Mouse (Mus musculus) T-helper 1 cell (primary cell): ENCODE data around the gene Zg16.

Experiments
- in situ Hi-C: fragments of 300-600 bp; cut with MboI, MseI; formaldehyde crosslinking; loops from one replicate; pipeline ENCODE4 v1.15.1; 2025; ENCODE audit warnings: high pct_unique_total_duplicates

Zg16 gene

DNA sequence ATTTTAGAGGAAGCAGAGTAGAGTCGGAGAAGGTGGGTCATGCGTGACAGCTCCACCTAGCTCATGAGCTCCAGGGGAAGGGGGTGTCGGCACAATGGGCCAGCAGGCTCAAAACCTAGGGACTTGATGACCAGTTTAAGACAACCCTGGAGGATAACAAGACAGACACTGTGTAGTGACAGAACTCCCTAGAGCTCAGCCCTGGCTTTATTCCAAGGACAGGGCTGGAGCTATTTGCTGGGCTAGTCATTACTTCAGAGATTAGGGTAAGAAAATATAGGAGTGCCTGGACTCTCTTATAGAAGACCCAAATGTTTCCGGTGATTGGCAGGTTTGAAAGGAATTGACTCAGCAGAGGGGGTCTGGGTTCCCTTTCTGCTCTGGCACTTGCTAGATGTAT is 13.9 kb downstream of the Zg16 start:
- in situ Hi-C loops, result no loop called here

DNA sequence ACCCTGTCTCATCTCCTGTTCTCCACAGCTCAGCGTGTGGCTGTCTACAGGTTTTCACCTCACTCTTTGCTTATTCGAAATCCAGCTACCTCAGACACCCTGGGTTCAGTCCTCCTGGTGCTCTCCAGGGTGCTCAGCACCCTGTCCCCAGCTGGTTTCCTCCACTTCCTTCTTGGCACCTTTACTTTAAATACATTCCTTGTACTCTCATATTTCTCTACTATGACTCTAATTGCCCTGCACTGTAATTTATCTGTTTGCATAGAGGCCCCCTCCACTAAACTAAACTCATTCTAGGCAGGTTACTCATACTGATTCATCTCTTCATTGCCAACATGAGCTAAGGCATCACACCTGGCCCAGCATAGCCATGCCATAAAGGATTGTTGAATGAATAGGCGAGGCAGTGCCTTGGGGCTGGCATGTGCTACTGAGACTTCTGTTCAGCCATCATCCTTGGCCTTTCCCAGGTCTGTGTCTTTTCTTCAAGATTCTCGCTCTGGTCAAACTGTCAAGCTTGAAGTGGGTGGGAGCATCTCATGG is 16.2 kb downstream of the Zg16 start:
- in situ Hi-C loops, result no loop called here

DNA sequence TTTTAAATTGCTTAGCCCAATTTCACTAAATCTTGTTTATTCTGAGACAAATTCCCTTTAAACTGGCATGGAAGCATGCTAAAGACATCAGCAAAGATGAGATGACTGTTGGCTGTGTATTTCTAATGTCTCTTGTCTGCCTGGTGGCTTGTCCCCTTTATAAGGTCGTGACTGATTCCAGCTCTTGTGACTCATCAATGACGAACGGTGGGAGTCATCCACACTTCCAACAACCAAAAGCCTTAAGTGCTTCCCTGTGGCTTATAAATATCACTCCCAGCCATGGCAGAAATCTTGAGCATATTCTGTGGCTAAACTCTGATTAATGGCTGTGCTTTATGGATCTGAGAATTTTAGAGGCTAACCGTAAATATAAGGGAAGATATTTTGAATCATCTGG is 20.8 kb downstream of the Zg16 start:
- in situ Hi-C loops, result no loop called here

DNA sequence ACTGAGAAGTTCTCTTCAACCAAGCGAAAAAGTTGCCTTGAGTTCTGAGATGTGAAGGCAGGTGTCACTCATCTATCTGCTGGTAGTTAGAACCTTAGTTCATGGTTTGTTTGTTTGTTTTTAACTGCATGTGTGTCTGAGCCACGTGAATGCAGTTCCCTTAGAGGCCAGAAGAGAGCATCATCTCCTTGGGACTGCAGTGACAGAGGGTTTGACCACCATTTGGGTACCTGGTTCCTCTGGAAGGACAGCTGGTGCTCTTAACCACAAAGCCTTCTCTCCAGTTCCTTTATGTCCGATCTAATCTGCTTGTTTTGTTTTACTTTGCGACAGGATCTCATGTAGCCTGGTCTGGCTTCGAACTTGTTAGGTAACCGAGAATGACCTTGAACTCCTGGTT is 21.6 kb downstream of the Zg16 start:
- in situ Hi-C loops, result no loop called here

DNA sequence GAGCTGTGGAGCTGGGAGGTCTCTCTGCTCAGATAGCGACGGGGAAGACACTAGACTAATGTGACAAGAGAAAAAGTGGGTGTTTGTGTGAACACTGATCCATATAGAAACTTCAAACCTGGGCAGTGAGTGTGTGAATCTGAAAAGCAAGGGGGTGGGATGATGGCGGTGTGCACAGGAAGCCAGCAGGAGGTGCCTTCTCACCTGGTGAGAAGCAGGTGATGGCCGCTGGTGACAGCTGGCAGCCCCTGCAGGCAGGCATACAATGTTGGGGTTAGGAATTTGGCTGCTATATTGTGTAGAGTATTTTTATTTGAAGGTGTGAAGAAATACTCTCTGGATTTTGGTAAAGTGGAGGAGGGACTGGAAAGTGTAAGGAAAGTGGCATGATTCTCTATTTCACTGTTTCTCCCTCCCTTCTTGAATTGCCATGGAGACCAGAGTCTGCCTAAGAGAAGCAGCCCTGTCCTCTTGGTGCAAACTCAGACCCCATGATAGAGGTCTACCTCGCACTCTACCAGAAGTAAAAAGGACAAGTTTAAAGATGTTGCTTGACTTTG is 32.0 kb downstream of the Zg16 start:
- in situ Hi-C loops, result no loop called here

DNA sequence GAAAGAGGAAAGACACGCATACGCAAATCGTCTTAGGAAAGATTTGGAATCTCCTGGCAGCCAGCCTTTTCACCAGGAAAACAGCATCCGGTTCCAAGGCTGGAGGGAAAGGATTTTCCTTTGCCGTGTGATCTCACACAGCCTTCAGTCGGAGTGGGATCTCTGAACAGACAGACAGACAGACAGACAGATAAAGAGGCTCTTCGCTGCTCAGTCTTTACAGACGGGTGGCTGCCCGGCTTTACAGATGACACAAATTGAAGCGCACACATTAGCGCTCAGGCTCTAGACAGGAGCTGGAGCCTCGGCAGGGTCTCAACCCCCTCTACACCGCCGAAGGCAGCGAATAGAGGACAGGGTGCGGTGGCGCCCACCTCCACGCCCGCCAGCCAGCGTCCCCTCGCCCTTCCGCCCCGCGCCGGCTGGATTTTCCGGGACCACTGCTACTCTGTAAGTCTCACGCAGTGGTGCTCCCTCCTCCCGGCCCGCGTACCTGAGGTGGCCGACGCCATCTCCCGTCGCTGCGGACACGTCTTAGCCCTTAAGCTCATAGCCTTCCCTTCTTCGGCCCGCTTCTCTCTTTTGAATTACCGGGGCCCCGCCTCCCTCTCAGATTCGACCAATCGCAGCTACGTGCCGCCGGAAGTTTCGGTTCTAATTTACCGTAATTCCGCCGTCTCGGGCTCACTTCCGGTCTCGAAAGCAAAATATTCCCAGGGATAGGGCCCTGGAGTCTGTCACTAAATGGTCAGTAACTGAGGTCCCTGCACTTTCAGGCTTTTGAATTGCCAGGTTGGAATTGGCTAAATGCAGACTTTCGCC is 45.1 kb downstream of the Zg16 start, which contains the start of gene Kif22:
TSS of gene Kif22 (minus strand) at position 621 of the 822 bp plus-strand sequence.
- in situ Hi-C loops, result no loop called here

DNA sequence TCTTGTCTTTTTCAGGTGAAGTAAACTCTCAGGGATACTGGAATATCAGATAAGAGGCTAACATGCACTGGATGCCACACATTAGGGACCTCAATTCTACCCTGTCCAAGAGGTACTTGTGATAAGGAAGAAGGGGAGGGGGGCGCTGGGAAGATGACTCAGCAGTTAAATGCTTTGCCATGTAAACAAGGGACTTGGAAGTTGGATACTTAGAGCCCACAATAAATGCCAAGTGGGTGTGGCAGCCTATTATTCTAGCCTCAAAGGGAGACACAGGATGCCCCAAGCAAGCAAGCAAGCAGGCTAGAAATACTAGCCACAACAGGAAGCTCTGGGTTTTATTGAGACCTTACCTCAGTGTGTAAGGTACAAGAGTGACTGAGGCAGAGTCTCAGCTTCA is 55.9 kb downstream of the Zg16 start:
- in situ Hi-C loops, result no loop called here

DNA sequence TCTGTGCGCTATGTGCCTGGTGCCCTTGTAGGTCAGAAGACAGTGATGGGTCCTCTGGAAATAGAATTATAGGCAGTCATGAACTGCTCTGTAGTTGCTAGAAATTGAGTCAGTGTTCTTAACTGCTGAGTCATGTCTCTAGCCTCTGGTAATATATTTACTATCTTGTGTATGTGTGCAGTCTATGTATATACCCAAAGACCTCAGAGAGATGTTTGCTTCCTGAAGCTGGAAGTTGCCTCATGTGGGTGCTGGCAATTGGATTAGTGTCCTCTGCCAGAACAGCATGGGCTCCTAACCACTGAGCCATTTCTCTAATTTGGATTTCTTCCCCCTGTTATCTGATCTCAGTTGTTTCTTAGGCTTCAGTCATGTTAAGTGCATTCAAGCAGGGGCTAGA is 57.0 kb downstream of the Zg16 start:
- in situ Hi-C loops, result no loop called here

DNA sequence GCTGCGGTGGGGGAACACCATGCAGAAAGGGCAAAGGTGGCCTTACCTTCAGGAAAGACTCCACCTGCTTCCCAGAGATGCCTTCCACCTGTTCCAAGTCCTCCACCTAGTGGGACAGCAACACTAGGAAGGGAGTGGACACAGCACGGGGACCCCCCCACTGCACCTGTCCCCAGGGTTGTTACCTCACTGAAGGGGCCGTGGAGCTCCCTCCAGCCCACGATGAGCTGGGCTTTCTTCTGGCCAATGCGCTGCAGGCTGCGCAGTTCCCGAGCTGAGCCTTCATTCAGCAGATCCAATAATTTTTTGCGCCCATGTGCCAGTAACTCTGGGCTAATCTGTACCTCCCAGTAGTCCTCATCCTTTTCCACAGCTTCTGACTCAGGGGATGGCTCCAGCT is 59.2 kb downstream of the Zg16 start:
- in situ Hi-C loops, result no loop called here

DNA sequence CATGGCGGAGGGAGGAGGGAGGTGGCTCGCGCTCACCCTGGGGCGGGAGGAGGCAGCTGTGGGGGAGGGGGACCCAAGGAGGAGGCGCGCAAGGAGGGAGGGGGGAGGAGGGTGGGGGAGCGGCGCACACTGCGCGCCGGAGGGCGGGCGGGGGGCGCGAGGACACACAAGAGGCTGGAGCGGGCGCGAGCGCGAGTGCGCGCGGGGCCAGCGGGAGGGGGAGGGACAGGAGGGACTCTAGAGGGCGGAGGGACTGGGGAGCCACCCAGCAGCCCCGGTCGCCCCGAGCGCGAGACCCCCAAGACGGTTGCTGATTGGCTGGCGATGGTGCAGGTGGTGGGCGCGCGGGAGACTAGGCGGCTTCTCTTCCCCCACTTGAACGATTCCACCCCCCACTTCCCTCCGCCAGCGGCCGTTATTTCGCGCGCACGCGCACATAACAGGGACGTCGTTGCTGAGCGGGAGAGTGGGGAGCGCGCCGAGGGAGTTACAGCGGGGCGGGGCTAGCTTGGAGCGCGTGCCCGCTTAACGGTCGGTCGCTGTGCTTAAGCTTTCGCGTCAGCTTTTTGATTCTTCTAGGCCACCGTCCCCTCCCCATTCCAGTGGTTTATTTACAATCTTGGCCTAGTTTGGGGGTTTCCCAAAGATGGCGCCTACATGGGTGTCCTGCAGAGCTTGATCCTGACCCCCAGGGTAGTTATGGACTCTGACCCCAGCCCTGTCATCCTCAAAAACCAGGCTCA is 60.0 kb downstream of the Zg16 start, which contains the start of gene Maz:
TSS of gene Maz (minus strand) at position 54 of the 743 bp plus-strand sequence.
- in situ Hi-C loops, result no loop called here

DNA sequence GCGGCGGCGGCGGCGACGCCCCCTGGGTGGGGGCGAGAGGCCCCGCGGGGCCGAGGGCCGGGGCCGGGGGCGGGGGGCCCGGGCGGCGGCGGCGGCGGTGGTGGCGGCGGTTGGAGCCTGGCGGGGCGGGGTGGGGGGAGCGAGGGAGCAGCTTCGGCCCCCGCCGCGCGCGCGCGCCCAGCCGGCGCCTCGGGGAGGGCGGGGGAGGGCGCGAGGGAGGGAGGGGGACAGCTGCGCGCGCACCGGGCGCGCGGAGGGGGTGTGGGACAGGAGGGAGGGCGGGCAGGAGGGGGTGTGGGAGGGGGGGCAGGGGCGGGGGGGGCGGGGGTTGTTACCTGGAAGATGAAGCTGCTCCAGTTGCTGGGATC is 60.5 kb downstream of the Zg16 start:
- in situ Hi-C loops, result no loop called here

DNA sequence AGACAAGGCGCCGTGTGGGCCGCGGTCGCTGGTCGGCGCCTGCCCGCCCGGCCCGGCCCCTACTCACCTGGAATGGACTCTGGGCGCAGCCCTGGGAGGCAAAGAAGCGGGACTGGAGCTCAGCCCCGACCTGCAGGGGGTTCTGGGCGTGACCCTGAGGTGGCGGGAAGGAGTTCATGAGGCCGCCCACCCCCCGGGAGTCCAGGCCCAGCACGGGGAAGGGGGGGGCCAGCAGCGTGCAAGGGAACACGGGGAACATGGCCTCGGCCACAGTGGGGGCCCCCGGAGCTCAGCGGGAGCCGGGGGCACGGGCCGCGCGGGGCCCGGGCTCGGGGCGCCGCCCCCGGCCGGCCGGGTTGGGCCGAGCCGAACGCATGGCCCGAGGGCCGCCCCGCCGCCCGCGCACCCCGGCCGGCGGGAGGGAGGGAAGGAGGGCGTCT is 60.9 kb downstream of the Zg16 start:
- in situ Hi-C loops, result no loop called here

DNA sequence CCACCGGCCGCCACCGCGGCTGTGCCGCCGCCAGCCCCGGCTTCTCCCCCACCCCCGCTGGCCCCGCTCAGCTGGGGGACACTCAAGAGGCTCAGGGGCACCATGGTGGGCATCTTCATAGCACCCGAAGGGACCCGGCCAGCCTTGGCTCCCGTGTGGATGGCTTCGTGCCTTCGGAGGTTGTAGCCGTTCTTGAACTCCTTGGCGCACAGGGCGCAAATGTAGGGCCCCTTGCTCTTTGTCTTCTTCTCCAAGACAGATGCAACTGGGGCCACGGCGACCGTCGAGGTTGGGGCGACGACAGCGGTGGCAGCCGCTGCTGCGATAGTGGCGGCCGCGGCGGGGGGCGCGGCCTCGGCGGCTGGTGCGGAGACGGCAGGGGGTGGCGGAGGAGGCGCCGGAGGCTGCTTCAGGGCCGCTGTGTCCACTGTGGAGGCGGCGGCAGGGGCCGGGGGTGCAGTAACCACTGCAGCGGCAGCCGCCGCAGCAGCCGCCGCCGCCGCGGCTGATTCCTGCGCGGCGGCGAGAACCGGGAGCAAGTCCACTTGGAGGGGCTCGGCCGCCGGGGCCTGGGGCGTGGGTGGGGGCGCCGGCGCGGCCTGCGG is 61.5 kb downstream of the Zg16 start:
- in situ Hi-C loops, result no loop called here

DNA sequence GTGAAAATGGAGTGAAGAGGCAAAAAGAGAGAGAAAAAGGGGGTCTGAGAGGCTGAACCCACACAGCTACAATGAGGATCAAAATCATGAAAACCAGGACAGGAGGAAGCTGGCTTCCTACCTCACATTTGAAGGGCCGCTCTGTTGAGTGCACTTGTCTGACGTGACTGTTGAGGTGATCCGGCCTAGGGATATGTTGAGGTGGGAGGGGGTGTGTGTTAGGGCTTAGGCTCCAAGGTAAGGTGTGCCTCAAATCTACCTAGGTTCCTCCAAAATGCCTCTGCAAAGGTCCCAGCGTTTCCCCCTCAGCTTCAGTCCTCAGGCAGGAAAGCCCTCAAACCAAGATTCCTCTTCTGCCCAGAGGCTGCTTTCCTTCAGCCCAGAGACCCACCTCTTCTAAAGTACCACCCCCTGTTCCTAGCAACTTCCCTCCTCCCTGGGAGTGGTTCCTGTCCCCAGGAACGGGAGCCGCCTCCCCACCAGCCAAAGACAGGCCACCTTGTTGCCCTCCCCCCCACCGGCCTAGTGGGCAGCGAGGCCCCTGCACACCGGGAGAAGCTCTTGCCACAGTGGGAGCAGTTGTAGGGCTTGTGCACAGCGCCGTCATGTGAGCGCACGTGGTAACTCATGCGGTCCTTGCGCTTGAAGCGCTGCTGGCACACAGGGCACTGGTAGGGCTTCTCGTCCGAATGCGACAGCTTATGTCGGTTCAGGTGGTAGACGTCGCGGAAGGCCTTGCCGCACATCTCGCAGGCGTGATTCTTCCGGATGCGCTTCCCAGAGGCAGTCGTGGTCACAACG is 62.2 kb downstream of the Zg16 start:
- in situ Hi-C loops, result no loop called here

DNA sequence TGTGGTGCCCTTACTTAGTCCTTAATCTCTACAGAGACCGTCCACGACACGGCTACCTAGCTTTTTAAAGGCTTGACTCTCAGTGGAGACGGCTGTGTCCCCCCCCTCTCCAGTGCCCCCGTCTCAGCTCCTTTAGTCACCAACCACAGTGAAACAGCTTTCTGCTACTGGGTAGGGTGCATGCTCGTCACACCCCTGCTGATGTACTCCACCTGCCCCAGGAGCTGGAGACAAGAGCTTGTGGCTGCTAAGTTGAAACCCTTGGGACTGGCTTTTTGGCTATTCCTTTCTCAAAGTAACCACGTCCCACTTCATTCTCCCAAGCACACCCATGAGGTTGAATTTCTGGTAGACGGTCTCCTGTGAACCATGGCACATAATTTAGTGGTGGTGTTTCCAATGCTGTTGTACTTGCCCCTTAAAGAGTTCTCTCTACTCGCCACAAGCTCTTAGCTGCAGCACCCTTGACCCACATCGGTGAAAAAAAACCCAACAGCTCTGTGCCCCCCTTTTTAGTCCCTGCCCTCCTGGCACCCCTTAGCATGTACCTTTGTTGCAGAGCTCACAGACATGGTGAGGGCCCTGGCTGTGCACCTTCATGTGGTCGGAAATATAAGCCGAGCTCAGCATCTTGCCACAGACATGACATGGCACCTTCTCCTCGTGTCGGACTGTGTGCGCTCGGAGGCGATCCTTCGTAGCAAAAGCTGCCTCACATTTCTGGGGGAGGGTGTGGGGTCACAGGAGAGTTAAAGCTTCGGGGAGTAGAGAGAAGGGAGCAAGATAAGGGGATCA is 63.0 kb downstream of the Zg16 start:
- in situ Hi-C loops, result no loop called here

DNA sequence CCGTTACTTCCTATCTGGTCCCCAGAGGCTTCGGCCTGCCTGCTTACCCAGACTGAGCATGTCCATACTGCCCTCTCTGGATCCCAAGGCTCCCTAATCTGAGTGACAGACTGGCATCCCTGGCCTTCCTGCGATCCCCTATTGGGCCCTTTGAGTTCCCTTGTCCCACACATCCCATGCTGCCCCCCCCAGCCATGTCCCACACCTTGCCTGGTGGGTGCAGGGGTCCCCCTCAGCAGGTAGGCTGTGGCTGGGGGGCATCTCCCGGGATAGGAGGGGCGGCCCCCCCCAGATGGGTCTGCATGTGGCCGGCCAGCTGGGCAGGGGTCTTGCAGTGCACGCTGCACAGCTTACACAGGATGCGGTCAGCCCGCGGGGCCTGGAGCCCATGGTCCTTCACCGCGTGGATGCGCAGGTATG is 63.8 kb downstream of the Zg16 start:
- in situ Hi-C loops, result no loop called here

DNA sequence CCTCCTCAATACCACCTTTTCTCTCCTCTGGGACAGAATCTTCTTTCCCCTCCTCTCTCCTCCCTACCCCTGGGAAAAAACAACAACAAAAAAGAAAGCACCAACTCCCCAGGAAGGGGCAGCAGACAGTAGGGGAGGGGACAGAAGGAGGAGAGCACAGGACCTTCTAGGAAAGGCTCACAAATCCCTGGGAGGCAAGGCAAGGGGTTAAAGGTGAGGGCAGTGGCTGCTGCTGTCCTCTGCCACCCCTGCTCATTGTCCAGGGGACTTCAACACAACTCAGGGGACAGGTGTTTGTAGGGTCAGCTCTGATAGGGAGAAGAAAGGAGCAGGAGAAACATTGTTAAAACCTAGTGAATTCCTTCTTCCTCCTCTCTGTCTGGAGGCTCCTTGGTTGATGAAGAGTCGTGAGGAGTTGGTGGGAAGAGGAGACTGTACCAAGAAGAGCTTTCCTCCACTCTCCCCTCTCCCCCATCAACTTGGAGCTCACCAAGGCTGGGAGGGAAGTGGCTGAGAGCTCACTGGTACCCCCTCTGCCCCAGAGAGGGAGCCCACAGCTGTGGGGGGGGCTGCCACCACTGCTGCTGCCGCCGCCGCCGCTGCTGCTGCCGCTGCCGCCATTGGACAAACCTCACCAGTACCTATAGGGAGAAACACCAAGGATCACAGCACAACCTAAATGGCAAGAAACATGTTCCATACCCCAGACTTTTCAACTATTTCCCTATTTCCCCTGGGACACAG is 64.4 kb downstream of the Zg16 start:
- in situ Hi-C loops, result no loop called here

DNA sequence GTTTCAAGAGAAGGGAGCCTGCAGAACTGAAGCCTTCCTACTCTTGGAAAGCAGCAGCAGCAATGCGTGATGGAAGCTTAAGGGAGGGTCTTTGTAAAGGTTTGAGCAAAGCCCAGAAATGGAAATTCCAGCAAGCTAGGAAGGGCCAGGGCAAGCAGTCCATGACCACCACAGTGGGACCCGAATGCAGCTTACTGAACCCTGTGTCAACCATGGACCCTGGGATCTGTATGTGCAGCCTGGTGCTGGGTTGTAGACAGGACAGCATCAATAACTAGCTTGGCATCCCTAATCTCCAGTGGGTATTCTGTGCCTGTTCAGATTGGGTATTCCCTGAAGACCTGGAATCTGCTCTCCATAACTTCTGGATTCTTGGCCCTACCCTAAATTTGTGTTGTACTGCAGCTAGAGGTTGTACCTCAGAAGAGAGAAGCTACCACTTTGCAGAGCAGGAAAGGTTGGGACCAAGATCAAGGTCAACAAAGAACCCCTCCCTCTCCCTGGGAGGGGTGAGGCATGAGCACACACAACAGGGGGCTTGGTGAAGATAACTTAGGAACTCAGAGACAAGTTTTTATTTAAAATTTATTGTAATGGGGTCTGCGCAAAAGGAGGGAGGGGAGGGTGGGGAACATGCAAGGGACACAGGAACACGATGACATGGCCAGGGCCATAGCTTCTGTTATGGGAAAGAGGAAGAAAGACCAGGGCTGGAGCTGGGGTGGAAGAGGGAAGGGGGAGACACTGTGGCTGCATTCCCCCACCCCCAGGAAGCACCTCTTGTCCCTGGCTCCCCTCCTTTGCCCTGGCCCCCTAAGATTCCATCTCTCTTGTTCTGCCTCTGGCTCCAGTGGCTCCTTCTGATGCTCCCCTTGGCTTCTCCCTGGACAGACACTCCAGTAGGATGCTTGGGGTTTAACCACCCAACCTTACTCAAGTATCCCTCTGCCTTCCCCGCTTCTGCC is 65.3 kb downstream of the Zg16 start:
- in situ Hi-C loops, result no loop called here
